Mouse (Mus musculus) skeletal muscle tissue, adult 2 months (tissue): Measurements from ENCODE around the gene Hmox2.
"Not testable (repeated sequence)": the region's sequence is repeated elsewhere in the genome, so short reads cannot be mapped to it uniquely, and the experiment has no call there.

Experiments
- DNase-seq: peaks from one replicate; pipeline ENCODE4 v3.0.0-alpha.2; 2012; ENCODE audit warnings: low read depth, low spot score

Hmox2 gene

DNA sequence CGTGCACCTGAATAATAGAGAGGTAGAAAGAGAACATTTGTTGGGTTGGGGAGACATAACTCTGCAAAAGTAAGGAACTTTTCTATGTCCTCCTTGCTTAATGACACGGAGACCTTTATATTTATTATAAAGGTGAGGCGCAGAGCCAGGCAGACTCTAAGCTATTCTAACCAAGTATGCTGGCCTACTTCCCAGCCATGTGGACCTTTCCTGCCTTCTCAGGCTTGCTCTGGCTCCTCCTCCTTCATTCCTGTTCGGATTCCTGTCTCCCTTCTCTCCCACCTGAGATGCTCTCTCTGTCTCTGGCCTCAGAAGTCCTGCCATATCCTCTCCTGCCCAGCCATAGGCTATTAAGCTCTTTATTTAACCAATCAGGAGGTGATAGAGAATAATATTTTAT, 895 bp upstream of the Hmox2 start:
- no peak for DNase-seq

DNA sequence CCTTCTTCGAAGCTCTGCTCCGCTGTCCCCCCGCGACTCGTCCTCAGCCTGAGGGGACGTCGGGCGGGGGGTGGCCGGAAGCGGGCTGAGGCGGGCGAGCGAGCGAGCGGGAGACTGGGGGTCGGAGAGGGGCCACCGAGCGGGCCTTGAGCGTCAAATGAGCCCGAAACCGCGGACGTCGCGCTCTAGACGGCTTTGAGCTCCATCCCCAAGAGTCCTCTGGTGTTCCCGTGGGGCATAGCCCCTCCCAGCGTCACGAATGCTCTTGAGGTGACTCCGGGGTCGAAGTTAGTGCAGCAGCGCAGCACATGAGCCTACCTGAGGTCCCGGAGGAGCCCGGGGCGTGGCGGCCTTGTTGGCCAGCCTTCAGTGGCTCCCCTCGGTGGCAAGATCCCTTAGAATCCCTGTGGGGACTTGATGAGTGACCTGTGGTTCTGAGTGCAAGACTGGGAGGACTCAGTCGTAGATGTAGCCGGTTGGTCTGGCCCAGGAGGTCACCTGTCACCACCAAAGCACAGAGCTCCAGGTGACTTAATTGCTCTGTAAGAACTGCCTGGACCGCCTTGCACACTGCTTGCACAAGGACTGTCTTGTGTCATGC, 467 bp downstream of the Hmox2 start:
- peak; percentile 38 for DNase-seq

DNA sequence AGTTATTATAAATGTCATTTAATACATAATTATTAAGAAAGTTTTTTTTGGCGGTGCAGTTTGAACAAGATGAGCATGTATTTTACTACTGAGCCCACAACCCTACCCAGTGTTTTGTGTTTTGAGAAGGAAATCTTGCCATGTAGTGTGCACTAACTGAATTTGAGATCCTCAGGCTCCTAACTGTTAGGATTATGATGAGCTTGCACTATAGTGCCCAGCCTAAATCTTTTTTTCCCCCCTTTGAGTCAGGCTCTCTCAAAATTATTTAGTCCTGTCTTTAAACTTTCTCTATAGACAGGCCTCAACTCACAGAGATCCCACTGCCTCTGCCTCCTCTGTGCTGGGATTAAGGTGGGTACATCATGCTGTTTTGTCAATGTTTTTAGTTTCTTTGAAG, 1.4 kb downstream of the Hmox2 start:
- no peak for DNase-seq

DNA sequence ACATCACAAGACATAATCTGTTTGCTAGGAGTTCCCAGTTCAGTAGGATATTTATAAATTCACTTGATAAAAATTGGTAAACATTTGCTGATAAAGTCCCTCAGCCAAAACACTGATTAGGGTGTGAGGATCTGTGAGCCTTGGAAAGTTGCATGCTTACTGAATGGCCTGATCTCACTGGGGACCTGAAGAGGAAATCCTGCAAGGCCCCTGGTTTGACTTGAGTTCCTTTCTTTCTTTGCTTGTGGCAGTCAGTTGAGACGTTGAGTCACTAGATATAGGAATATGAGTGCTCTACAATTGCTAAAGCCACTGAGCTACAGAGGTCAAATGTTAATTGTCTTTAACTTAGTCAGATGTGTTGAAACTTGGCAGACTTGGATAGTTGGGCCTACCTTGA, 1.8 kb downstream of the Hmox2 start:
- DNase-seq, result no peak

DNA sequence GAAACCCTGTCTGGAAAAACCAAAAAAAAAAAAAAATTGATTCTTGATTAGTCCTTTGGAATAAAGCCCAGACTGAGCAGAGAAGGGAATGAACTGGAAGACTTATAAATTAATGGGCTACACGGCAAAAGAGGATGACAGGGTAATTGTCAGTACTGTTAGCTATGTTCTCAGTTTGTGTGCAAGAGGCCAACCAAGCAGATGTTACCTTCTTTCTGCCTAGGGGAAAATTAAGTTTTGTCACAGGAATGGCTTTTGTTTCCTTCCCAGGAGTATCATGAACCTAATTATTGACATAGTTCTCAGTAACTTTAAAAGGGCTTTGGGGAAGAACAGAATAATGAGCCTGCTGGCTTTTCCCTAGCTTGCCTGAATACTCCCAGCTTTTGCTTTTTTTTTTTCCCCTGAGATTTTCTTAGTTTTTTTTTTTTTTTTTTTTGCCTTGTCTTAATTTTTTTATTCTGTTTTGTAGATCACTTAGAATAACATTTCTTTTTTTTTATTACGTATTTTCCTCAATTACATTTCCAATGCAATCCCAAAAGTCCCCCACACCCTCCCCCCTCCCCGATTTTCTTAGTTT, 4.7 kb downstream of the Hmox2 start:
- DNase-seq, result no peak

DNA sequence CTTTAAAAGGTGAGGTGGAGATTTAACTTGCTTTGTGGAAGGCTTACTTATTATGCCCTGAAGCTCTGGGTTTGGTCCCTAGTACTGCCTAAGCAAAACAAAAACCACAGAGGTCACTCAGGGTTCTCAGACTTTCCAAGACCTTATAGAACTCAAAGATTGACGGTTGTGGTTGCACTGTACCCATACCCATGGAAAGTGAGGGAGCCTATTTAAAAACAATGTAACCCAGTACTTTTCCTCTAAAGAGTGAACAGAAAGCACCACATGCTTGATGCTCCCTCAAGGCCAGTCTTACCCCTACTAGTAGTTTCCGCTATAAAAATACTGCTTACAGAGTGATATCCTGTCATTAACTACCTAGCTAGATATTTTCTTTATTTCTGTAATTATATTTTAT, 10.1 kb downstream of the Hmox2 start:
- no peak for DNase-seq

DNA sequence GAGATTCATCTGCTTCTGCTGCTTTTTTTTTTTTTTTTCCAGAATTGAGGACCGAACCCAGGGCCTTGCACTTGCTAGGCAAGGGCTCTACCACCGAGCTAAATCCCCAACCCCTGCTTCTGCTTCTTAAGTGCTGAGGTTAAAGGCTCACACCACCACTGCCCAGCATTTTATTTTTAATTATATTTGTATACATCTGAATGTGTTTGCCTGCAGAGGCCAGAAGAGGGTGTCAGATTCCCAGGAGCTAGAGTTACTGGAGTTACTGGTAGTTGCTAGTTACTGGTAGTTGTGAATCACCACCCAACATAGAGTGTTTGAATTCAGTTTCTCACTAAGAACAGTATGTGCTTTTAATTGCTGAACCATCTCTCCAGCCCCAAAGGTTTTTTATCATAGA, 13.8 kb downstream of the Hmox2 start:
- no peak for DNase-seq

DNA sequence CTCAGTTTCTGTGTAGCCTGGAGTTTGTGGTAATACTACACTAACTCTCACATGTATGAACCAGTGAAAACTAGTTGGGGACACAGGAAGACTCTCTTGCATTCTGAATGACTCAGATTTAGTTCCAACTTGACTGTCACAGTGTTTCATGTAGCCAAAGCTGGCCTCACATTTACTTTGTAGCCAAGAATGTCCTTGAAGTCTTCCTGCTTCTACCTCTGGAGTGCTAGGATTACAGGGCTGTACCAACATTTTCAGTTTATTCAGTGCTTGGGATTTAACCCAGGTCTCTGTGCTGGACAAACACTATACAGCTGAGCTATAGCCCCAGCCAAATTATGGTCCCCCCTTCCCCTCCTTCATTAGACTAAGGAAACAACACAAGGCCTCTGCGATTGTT, 16.0 kb downstream of the Hmox2 start:
- DNase-seq, result no peak

DNA sequence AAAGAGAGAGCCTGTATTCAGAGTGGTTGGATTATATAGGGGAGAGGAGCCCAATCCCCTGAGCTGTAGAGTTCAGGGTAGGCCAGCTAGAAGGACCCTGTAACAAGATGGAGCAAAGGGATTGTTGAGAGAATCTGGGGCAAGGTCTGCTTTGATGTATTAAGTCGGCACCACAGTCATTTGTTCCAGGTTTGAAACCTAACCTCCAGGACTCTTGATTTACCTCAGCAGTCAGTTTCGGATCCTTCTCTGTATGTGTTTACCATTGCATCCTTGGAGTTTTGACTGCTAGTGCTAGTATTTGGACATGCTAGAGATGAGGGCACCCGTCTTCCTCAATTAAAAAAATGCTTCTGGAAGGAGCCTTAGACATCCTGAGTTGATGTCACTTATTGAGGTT, 26.0 kb downstream of the Hmox2 start:
- DNase-seq, result no peak

DNA sequence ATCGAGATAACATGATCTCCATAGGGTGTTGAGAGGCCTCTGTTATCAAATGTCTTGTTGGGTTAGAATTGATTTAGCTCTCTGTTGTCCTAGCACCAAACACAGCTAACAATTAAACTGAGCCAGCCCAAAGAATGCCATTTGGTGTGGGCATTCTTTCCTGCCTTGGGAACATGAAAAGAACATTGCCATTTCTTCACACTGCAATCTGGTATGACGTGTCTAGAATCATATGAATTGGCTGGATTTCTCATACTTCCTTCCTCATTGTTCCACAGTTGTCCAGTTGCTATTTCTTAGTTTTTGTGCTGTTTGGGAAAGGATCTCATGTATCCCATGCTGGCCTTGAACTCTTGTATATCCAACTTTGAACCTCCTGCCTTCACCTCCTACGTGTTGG, 27.9 kb downstream of the Hmox2 start:
- DNase-seq, result no peak

DNA sequence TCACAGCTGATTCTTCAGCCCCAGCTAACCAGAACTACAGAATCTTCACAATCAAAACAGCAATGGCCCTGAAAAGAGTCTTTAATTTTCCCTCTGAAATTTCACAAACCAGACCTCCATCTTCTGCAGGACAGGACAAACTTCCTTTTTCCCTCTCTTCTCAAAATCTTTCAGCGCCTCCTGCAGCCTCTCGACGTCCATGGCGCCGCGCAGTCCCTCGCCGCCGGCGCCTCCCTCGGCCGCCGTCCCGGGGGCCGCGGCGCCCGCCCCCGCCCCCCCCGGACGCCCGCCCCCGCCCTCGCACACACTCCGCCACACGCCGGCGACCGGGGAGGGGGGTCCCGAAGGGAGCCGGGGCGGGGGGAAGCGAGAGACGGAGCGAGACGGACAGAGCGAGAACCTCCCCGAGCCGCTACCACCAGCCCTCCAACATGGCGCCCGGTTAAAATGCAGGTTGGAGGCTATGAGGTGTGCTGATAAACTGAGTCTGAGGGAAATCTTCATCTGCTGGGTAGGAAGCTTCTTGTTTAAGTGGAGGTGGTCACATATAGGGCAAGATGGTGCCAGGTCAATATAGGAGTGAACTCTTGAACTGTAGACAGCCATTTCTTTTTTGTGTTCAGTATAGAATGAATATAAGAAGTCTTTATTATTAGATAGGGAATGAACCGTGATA, 30.6 kb downstream of the Hmox2 start:
- DNase-seq, result not testable (repeated sequence)

DNA sequence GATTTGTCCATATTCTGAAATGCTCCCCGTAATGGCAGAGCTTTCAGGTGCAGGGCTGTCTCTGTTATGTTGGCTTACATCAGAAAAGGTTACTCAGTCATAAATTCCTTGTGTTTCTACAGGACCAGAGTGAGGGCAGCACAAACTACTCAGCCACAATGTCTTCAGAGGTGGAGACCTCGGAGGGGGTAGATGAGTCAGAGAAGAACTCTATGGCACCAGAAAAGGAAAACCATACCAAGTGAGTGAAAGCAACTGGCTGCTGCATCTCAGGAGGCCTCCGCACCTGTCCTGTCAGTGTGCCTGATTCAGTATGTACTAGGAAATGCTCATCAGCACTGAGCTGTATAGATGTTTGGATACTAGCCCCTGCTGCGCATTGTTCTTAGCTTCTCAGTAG, 36.3 kb downstream of the Hmox2 start:
- no peak for DNase-seq

DNA sequence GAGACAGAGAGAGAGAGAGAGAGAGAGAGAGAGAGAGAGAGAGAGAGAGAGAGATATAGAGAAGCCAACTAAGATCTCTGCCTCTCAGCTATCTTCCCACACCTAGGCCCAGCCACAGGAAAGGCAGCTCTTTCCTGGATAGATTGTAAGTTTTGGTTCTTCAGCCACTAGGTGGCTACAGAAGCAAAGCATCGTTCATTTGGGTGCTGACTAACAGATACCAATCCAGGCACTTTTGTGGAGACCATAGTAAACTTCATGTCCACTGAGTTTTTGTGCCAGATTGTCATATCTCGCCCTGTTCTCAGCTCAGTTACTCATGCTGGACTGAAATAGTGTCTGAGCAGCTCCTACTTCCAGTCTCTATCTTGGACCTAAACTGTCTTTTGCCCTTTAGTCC, 37.1 kb downstream of the Hmox2 start:
- peak; percentile 33 for DNase-seq

DNA sequence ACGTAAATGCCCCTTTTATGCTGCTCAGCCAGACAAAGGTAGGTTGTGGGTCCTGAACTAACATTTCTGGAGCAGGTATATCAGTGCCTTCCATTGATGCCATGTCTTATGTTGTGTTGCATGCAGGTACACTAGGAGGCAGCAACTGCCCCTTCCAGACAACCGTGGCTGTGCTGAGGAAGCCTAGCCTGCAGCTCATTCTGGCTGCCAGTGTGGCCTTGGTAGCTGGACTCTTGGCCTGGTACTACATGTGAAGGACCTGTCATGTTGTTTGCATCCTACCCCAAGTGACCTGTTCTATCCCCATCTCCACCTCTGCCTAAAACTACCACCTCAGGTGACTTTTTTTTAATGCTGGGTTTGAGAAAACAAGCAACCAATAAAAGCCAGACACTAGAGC, 39.7 kb downstream of the Hmox2 start:
- DNase-seq, result no peak

DNA sequence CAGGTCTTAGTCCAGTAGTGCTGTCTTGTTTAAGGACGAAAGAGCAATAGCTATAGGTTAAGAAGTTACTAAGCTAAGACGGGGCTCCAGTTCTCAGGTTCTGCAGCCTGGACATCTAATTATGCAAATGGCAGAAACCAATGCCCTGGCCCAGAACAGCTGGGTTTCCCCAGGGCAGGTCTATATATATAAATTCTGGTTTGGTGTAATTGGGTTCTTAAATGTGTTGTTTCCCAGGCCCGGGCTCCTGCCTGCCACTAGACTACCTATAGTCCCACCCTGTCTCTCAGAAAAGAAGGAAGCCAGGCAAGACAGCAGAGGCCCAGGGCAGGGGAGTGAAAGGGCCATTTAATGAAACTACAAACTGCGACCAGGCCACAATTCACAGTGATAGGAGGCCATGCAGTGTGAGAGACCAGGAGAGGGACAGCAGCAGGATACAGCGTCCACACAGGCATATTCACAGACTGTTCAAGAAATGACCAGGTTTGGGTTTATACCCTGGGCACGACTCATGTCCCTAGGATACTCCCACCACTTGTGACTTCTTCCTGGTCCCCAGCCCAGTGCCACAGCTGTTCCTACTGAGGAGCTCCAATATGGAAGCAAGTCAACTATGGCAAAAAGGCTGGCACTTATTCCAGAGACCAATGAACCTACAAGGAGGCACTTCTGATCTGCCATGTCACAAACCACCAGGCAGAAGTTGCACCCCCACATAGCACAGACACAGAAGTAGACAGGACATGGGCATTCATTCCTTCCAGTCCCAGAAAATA, 41.0 kb downstream of the Hmox2 start:
- peak; percentile 62 for DNase-seq

DNA sequence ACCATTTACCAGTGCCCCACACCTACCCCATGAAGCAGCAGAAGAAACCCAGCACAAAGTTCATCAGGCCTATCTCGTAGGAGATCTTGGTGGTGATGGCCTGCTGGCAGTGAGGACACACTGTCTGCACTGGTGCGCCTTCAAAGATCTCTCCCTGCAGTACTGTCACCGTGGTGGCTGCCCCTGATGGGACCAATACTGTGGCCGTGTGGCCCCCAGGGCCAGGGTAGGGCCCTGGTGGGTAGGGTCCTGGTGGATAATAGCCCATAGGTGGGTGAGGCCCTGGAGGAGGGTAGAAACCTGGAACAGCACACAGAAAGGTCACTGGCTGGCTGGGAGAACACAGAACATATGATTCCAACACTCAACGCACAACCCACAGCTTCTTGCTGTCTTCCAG, 42.6 kb downstream of the Hmox2 start:
- DNase-seq, result no peak

DNA sequence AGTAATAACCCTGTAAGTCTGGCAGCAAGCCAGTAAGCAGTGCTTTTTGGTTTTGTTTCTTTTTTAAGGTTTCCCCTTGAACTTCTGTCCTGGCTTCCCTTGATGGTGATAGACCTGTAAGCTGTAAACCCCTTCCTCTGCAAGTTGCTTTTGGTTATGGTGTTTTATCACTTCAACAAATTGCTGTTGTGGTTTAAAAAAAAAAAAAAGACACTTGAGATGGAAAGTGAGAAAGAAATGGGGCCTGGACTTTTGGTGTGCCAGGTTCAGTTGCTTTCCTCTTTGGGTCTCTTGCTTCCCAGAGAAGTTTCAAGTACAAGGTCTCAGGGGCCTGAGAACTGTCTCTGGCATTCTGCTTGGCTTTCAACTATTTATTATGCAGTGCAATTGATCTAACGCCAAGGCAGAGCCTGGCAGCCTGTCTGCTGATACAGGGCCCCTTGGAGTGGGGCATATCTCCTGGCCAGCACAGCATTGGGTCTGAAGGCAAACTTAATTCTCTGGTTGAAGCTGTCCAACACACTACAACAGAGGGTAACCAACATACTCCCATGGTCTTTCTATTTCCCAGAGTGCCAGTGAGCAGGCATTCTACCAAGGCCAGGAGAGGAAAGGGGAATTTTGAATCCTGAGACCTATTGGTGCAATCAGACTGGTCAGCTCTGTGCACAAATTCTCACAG, 47.3 kb downstream of the Hmox2 start:
- DNase-seq, result no peak

DNA sequence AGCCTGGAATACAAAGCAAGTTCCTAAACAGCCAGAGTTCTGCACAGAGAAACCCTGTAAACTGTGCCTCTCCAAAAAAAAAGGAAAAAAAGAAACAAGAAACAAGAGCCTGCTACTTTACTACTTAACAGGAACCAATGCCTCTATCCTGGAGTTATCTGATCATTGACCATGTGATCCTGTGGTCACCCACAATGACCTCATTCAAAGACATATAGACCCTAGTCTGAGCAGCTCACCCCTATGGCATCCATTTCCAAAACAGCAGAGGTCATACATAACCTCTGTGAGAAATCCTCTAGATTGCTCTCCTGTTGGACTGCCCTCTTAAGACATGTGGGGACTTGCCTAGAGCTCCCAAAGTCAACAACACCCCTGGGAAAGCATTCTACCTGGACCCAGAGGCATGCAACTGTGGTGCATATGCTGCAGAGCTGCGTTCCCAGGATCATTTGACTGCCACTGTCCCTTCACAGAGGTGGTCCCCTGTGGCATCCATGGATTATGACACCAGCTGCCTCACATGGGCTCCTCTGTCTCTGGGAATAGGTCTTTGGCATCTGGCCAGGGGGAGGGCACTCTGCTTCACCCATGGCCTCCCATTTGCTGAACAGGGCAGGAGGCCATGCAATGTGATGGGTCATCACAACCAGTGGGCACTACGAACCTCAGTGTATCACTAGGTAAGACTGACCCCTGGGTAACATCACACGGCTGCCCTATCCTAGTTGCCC, 51.2 kb downstream of the Hmox2 start:
- no peak for DNase-seq

DNA sequence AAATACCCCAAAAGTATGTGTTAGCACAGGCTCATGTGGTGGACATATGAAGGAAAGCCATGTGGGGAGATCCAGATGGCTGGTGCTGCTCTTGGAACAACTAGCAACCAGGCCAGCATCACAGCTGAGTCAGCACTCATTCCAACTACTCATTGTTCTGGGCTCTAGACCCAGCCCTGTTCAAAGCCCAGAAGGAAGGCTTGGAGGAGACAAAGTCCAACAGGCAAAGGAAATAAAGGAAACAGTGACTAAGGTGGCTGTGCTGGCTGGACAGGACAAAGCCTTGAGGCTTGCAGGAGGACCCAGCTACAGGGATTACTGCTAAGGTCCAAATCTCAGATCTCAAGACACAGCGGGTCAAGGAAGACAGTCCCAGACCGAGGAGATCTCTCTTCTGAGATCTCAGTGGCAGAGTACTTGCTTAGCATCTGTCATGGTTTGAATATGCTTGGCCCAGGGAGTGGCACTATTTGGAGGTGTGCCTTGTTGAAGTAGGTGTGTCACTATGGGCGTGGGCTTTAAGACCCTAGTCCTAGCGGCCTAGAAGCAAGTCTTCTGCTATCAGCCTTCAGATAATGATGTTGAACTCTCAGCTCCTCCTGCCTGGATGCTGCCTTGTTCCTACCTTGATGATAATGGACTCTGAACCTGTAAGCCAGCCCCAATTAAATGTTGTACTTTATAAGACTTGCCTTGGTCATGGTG, 51.9 kb downstream of the Hmox2 start:
- DNase-seq, result no peak

DNA sequence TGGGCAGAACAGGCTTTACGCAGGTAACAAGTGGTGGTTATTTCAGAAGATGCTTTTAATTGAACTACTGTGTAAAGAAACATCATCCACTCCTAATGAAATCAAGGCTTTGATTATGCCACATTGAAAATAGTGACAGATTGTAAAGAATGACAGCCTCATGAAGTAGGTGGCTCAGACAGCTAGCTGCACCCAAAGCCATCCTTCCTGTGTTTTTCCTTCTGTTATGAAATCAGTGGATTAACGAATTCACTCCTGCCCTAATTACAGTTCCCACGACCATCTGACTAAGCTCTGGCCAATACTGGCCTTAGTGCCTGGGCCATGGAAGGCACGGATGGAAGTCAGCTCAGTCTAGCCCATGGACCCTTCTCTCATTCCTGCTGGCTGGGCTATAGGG, 52.8 kb downstream of the Hmox2 start:
- DNase-seq, result no peak
